Mouse (Mus musculus) kidney, embryonic 14.5 days (tissue): ENCODE data around the gene Sco1. TPM values are rescaled to one million over a fixed set of nuclear protein-coding genes. Genes with fewer than 3 reads are reported as not detected.
A peak's percentile ranks its signal among the peaks of the same experiment; 100 is the strongest.

ENCODE experiments used
- ATAC-seq: fragments of 200-750 bp; cut with Nextera tagmentation; 2 replicates; pipeline ENCODE4 v1.8.0; 2017; ENCODE audit warnings: moderate number of reproducible peaks, mild to moderate bottlenecking, moderate TSS enrichment, moderate library complexity; ENCODE audit not compliant: low FRiP score, low TSS enrichment
- H3K27ac ChIP-seq: fragments of 300-500 bp; sonication (generic); 2 replicates; pipeline ENCODE4 v1.5.1; 2014; ENCODE audit warnings: low read depth, mild to moderate bottlenecking, low read length, moderate library complexity, mixed read lengths
- H3K27me3 ChIP-seq: fragments of 300-500 bp; sonication (generic); 2 replicates; pipeline ENCODE4 v1.6.1; 2014; ENCODE audit warnings: mild to moderate bottlenecking, low read length; ENCODE audit not compliant: control insufficient read depth, insufficient read depth
- H3K36me3 ChIP-seq: fragments of 300-500 bp; sonication (generic); 2 replicates; pipeline ENCODE4 v1.6.1; 2014; ENCODE audit warnings: low read length, mixed read lengths; ENCODE audit not compliant: control insufficient read depth, insufficient read depth
- H3K4me1 ChIP-seq: fragments of 300-500 bp; sonication (generic); 2 replicates; pipeline ENCODE4 v1.6.1; 2014; ENCODE audit warnings: low read length, mixed read lengths; ENCODE audit not compliant: control insufficient read depth, insufficient read depth
- H3K4me2 ChIP-seq: fragments of 300-500 bp; sonication (generic); replicated peaks from 2 replicates; pipeline ENCODE4 v1.6.1; 2014; ENCODE audit warnings: low read depth, mild to moderate bottlenecking, low read length
- H3K4me3 ChIP-seq: fragments of 300-500 bp; sonication (generic); 2 replicates; pipeline ENCODE4 v1.5.1; 2014; ENCODE audit warnings: mild to moderate bottlenecking, low read length
- H3K9ac ChIP-seq: fragments of 300-500 bp; sonication (generic); 2 replicates; pipeline ENCODE4 v1.6.1; 2014; ENCODE audit warnings: low read depth, mild to moderate bottlenecking, low read length, moderate library complexity
- H3K9me3 ChIP-seq: fragments of 300-500 bp; sonication (generic); 2 replicates; pipeline ENCODE4 v1.6.1; 2016; ENCODE audit warnings: low read length; ENCODE audit not compliant: control insufficient read depth
- WGBS: fragments of 180-500 bp; shearing (Covaris S2); extraction: QIAGEN DNeasy Blood & Tissue Kit; methylation state at CpG from one replicate; pipeline ENCODE4 v1.1.7; 2014; 5-methylcytosine and 5-hydroxymethylcytosine counted together
- polyA plus RNA-seq: library from polyadenylated mRNA; unstranded; fragments of >200 nt; fragmentation: Nextera tagmentation; extraction: Ambion mirVana; gene quantifications from 2 replicates; pipeline ENCODE4 v1.2.1, GENCODE M21; 2014

Gene Sco1
- polyA plus RNA-seq, 1 experiment from 2014 or later, result 19.2 TPM

- Histone ChIP-seq H3K27ac (peak overlapping the region; percentile 71; the same call in 1 of the 2 replicates), H3K9me3 (no peaks in the 10 kb centered on the region), H3K27me3 (no peaks in the 10 kb centered on the region), H3K4me1 (peaks cover 11% of the 10 kb centered on the region; the same call in 1 of the 2 replicates), H3K4me3 (peak overlapping the region; percentile 91), H3K4me2 (peak overlapping the region; percentile 64), H3K36me3 (peaks cover 13% of the 10 kb centered on the region), H3K9ac (peak overlapping the region; percentile 81)
- 7% methylated on average over 16 of the region's 16 CpGs for WGBS
- ATAC-seq, result peak; percentile 56
Observed at GRCm38 (mm10) chr11:67051676-67052320, 672 bp upstream of the Sco1 start.

GRCm38 (mm10) chr11:67054754-67055365, 2.4 kb downstream of the Sco1 start:
- H3K27me3 ChIP-seq, result no peaks in the 10 kb centered on the region
- H3K4me2 ChIP-seq, result no peak overlapping the region
- H3K9me3 ChIP-seq, result no peaks in the 10 kb centered on the region
- H3K27ac ChIP-seq, result no peak overlapping the region
- H3K4me1 ChIP-seq, result peaks cover 11% of the 10 kb centered on the region; the same call in 1 of the 2 replicates
- no peak for ATAC-seq
- H3K9ac ChIP-seq, result no peak overlapping the region
- H3K36me3 ChIP-seq, result peaks cover 38% of the 10 kb centered on the region
- WGBS, result 93% methylated on average over 8 of the region's 8 CpGs
- H3K4me3 ChIP-seq, result no peak overlapping the region

DNA sequence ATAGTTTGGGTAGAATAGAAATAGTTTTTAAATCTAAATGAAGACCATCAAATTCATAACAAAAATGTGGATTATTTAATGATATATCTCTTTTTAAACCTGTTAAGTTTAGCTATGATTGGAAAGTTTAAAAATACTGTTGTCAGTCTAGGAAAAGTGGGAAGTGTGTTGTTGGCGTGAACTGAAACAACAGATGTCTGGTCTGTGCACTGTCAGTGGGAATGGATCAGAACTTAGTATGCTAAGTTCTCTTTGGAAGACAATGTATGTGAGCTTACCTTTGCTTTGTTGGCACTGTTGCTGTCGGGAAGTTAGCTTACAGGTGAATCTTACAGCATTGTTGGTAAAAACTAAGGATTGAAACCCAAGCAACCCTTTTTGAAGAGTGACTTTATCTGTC, 8.8 kb downstream of the Sco1 start:
- H3K4me2 ChIP-seq, result no peak overlapping the region
- no peak overlapping the region for H3K4me3 ChIP-seq
- peaks cover 81% of the 10 kb centered on the region for H3K36me3 ChIP-seq
- WGBS, result 97% methylated on average over 2 of the region's 2 CpGs
- no peaks in the 10 kb centered on the region for H3K27me3 ChIP-seq
- H3K9me3 ChIP-seq, result no peaks in the 10 kb centered on the region
- no peak overlapping the region for H3K9ac ChIP-seq
- no peaks in the 10 kb centered on the region for H3K4me1 ChIP-seq
- no peak overlapping the region for H3K27ac ChIP-seq
- no peak for ATAC-seq

DNA sequence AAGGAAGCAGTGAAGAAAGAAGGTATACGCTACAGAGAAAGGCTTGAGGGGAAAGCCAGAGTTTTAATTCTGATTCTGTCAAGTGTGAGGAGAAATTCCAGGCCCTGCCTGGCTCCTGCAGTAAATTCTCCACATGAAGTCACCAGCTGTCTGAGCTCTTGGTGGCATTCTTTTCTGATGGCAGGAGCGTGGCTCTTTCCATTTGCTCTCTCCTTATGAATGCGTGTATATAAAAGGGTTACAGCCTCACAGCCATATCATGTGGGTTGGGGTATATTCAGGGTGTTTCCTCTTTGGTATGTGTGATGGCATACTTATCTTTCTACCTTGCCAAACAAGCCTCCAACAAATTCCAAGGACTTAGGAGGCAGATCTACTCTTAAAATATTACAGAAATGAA, 10.3 kb downstream of the Sco1 start:
- H3K4me1 ChIP-seq, result no peaks in the 10 kb centered on the region
- ATAC-seq, result no peak
- WGBS, result 92% methylated on average over 3 of the region's 3 CpGs
- no peaks in the 10 kb centered on the region for H3K9me3 ChIP-seq
- H3K27ac ChIP-seq, result no peak overlapping the region
- H3K27me3 ChIP-seq, result no peaks in the 10 kb centered on the region
- H3K4me2 ChIP-seq, result no peak overlapping the region
- H3K9ac ChIP-seq, result no peak overlapping the region
- H3K36me3 ChIP-seq, result peaks cover 71% of the 10 kb centered on the region
- no peak overlapping the region for H3K4me3 ChIP-seq

DNA sequence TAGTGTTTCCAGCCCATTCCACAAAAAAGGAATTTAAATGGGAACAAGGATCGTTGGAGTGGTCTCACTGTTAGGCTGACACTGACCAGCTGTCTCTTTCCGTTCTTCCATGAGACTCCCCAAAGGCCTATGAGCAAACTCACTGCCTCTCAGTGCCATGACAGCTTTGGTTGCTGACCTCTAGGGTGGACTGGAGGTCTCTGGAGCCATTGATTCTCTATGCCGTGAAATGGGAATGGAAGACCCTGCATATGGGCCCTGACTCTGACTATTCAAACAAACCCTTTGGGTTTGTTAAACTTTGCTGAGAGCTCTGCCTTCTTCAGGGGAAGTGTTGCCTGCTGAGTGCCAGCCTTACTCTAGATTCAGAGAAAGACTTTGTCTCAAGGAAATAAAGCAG, 15.3 kb downstream of the Sco1 start:
- Histone ChIP-seq H3K27me3 (no peaks in the 10 kb centered on the region), H3K27ac (no peak overlapping the region), H3K36me3 (peaks cover 37% of the 10 kb centered on the region), H3K4me3 (no peak overlapping the region), H3K4me1 (no peaks in the 10 kb centered on the region), H3K4me2 (no peak overlapping the region), H3K9me3 (no peaks in the 10 kb centered on the region), H3K9ac (no peak overlapping the region)
- WGBS, result 89% methylated on average over 3 of the region's 3 CpGs
- ATAC-seq, result no peak

- no peak for ATAC-seq
- Histone ChIP-seq H3K4me1 (no peaks in the 10 kb centered on the region), H3K9me3 (no peaks in the 10 kb centered on the region), H3K4me2 (no peak overlapping the region), H3K27me3 (no peaks in the 10 kb centered on the region), H3K27ac (no peak overlapping the region), H3K36me3 (no peaks in the 10 kb centered on the region), H3K4me3 (no peak overlapping the region), H3K9ac (no peak overlapping the region)
- WGBS, result 66% methylated on average over 15 of the region's 15 CpGs
Observed at GRCm38 (mm10) chr11:67072615-67073130, 20.2 kb downstream of the Sco1 start.

GRCm38 (mm10) chr11:67075036-67075435, 22.6 kb downstream of the Sco1 start:
- Histone ChIP-seq H3K4me1 (no peaks in the 10 kb centered on the region), H3K27me3 (no peaks in the 10 kb centered on the region), H3K9ac (no peak overlapping the region), H3K4me3 (no peak overlapping the region), H3K4me2 (no peak overlapping the region), H3K9me3 (no peaks in the 10 kb centered on the region), H3K27ac (no peak overlapping the region), H3K36me3 (no peaks in the 10 kb centered on the region)
- 39% methylated on average over 3 of the region's 3 CpGs for WGBS
- ATAC-seq, result 0 out of 2 replicates have a peak, but pooled peaks have one; percentile 52

- 88% methylated on average over 5 of the region's 5 CpGs for WGBS
- Histone ChIP-seq H3K4me3 (no peak overlapping the region), H3K4me2 (no peak overlapping the region), H3K36me3 (no peaks in the 10 kb centered on the region), H3K4me1 (no peaks in the 10 kb centered on the region), H3K9me3 (no peaks in the 10 kb centered on the region), H3K9ac (no peak overlapping the region), H3K27me3 (no peaks in the 10 kb centered on the region), H3K27ac (no peak overlapping the region)
- ATAC-seq, result no peak
Observed at GRCm38 (mm10) chr11:67076781-67077180, 24.3 kb downstream of the Sco1 start.

DNA sequence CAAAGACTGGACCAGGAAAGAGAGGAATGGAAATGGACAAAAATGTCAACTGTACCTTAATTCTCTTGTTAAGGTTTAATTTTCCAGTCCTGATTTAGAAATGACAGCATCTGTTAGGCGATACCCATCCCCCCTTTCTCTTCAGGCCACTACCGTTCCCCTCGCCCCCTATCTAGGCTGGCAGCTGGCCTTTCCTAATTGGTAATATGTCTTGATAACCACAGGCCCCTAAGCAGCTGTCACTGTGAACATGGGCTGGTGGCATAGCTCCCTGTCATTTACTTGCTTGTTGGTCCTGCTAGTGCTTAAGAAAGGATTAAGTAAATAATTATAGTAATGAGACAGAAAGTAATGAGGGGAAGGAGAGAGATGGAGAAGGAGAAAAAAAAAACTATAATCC, 25.0 kb downstream of the Sco1 start:
- Histone ChIP-seq H3K4me2 (no peak overlapping the region), H3K9me3 (no peaks in the 10 kb centered on the region), H3K36me3 (no peaks in the 10 kb centered on the region), H3K4me1 (no peaks in the 10 kb centered on the region), H3K27ac (no peak overlapping the region), H3K4me3 (no peak overlapping the region), H3K27me3 (no peaks in the 10 kb centered on the region), H3K9ac (no peak overlapping the region)
- ATAC-seq, result no peak
- 62% methylated on average over 3 of the region's 3 CpGs for WGBS
